Mouse (Mus musculus): ENCODE results near the gene Myg1. TPM values are rescaled to one million over a fixed set of nuclear protein-coding genes. Genes with fewer than 3 reads are reported as not detected.

The Myg1 gene
- polyA plus RNA-seq, 1 experiment from 2014 or later, result 109 TPM

Other genes starting within 250 kb of the Myg1 start
- 40.1 and 49.3 TPM in 2 replicates for gene Tns2, start 231.3 kb upstream of the Myg1 start, polyA plus RNA-seq (2015; fragmentation: Nextera tagmentation; extraction: Ambion mirVana)
- 20.4 and 21.6 TPM in 2 replicates for gene Spryd3, start 195.5 kb upstream of the Myg1 start, polyA plus RNA-seq (2015; fragmentation: Nextera tagmentation; extraction: Ambion mirVana)
- gene Igfbp6, start 187.3 kb upstream of the Myg1 start, polyA plus RNA-seq (2015; fragmentation: Nextera tagmentation; extraction: Ambion mirVana), result 1.1 and 1.9 TPM in 2 replicates
- 0.88 TPM in 1 of 2 replicates, not detected in the other for gene Soat2, start 181.2 kb upstream of the Myg1 start, polyA plus RNA-seq (2015; fragmentation: Nextera tagmentation; extraction: Ambion mirVana)
- 82.4 and 86.3 TPM in 2 replicates for gene Zfp740, start 128.5 kb upstream of the Myg1 start, polyA plus RNA-seq (2015; fragmentation: Nextera tagmentation; extraction: Ambion mirVana)
- gene Csad, start 127.0 kb upstream of the Myg1 start, polyA plus RNA-seq (2015; fragmentation: Nextera tagmentation; extraction: Ambion mirVana), result 89.6 and 102 TPM in 2 replicates
- 3.0 and 3.3 TPM in 2 replicates for gene Itgb7, start 99.8 kb upstream of the Myg1 start, polyA plus RNA-seq (2015; fragmentation: Nextera tagmentation; extraction: Ambion mirVana)
- gene Rarg, start 74.2 kb upstream of the Myg1 start, polyA plus RNA-seq (2015; fragmentation: Nextera tagmentation; extraction: Ambion mirVana), result 135 and 143 TPM in 2 replicates
- gene Gm9918, start 61.1 kb upstream of the Myg1 start, polyA plus RNA-seq (2015; fragmentation: Nextera tagmentation; extraction: Ambion mirVana), result 1.9 and 2.3 TPM in 2 replicates
- 60.3 and 67.3 TPM in 2 replicates for gene Mfsd5, start 52.3 kb upstream of the Myg1 start, polyA plus RNA-seq (2015; fragmentation: Nextera tagmentation; extraction: Ambion mirVana)
- 25.3 and 26.4 TPM in 2 replicates for gene Espl1, start 35.4 kb upstream of the Myg1 start, polyA plus RNA-seq (2015; fragmentation: Nextera tagmentation; extraction: Ambion mirVana)
- 458 and 502 TPM in 2 replicates for gene Pfdn5, start 5.6 kb upstream of the Myg1 start, polyA plus RNA-seq (2015; fragmentation: Nextera tagmentation; extraction: Ambion mirVana)
- 72.9 and 80.6 TPM in 2 replicates for gene Aaas, start 19.1 kb downstream of the Myg1 start, polyA plus RNA-seq (2015; fragmentation: Nextera tagmentation; extraction: Ambion mirVana)
- 24.1 and 32.7 TPM in 2 replicates for gene Sp7, start 35.5 kb downstream of the Myg1 start, polyA plus RNA-seq (2015; fragmentation: Nextera tagmentation; extraction: Ambion mirVana)
- 12.3 and 14.1 TPM in 2 replicates for gene Sp1, start 74.4 kb downstream of the Myg1 start, polyA plus RNA-seq (2015; fragmentation: Nextera tagmentation; extraction: Ambion mirVana)
- gene Amhr2, start 113.7 kb downstream of the Myg1 start, polyA plus RNA-seq (2015; fragmentation: Nextera tagmentation; extraction: Ambion mirVana), result not detected in 2 replicates
- gene Prr13, start 127.3 kb downstream of the Myg1 start, polyA plus RNA-seq (2015; fragmentation: Nextera tagmentation; extraction: Ambion mirVana), result 74.8 and 79.2 TPM in 2 replicates
- gene Pcbp2, start 138.8 kb downstream of the Myg1 start, polyA plus RNA-seq (2015; fragmentation: Nextera tagmentation; extraction: Ambion mirVana), result 262 and 269 TPM in 2 replicates
- 5.2 and 9.0 TPM in 2 replicates for gene Gm10337, start 172.0 kb downstream of the Myg1 start, polyA plus RNA-seq (2015; fragmentation: Nextera tagmentation; extraction: Ambion mirVana)
- 24.1 and 25.2 TPM in 2 replicates for gene Map3k12, start 185.4 kb downstream of the Myg1 start, polyA plus RNA-seq (2015; fragmentation: Nextera tagmentation; extraction: Ambion mirVana)
- gene Tarbp2, start 186.5 kb downstream of the Myg1 start, polyA plus RNA-seq (2015; fragmentation: Nextera tagmentation; extraction: Ambion mirVana), result 100 and 110 TPM in 2 replicates
- 2.9 and 3.8 TPM in 2 replicates for gene Npff, start 193.2 kb downstream of the Myg1 start, polyA plus RNA-seq (2015; fragmentation: Nextera tagmentation; extraction: Ambion mirVana)